Mouse (Mus musculus): ENCODE data around the gene Serpinb9.
A peak's percentile ranks its signal among the peaks of the same experiment; 100 is the strongest.
"Not testable (repeated sequence)": the region's sequence is repeated elsewhere in the genome, so short reads cannot be mapped to it uniquely, and the experiment has no call there.

Gene Serpinb9

DNA sequence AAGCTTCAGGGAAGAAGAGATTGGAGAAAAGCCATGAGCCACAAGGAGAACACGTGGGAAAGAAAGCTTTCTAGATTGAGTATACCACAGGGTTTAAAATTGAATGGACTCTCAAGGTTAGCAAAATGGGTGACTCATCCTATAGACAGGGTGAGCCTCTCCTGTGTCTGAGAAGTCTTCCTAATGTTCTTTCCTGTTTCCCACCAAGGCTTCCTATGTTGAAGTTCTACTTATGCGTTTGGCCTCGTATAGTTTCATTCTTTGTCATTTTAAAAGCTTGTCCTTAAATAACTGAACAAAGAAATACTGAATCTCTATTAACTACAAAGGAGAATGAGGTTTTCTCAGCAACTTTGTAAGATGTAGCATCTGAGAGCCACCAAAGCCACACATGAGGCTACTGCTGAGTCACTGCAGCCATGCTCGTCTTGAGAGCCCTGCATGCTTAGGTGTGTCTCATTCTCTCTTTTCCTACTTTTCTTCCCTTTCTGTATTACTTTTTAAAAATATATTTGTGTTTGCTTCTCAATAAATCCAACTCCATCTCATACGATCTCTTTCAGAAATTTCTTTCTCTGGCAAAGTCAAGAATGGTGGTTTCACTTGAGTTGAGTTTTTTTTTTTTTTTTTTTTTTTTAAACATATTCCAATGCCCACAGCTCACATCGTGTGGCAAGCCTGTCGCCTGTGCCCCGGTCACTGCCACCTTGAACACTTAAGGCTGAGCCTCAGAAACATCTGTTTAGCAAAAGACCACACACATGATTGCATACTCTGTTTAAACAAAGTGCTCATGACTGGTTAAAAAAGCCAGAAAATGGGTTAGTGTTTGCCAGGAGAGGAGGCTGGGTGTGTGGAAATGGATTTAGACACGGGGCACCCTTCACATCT, 718 bp downstream of the Serpinb9 start:
- DNase-seq (ENCODE audit: low spot score): no peak

DNA sequence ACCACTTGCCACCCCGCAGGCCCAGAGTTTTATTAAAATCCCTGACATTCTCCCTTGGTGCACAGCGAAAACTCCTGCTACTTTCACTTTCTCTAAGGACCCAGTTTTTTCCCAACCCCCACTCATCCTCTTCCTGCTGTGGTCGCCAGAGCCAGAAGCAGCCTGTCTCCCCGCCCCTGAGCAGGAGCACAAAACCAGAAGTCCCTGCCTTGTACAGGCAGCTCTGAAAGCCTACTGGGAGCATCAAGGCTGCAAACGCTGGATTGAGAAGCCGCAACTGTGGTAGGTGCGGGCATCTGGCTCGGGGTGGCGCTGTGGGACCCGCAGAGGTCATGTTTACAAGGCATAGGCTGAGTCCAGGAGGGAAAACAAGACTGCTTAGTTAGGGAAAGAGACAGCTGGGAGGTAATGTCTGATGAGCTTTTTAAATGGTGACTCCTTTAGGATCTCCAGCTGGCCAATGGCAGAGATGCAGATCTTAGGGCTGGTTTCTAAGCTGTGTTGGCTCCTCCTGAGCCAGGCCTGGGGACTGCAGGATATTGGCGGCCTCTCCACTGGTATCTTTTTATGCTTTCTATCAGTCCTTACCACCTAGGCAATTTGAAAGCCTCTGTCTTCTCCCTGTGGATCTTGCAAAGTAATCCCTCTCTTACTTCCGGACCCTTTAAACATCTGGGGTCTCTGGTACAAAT, 1.5 kb downstream of the Serpinb9 start:
- DNase-seq (ENCODE audit: low spot score): peak; percentile 81

DNA sequence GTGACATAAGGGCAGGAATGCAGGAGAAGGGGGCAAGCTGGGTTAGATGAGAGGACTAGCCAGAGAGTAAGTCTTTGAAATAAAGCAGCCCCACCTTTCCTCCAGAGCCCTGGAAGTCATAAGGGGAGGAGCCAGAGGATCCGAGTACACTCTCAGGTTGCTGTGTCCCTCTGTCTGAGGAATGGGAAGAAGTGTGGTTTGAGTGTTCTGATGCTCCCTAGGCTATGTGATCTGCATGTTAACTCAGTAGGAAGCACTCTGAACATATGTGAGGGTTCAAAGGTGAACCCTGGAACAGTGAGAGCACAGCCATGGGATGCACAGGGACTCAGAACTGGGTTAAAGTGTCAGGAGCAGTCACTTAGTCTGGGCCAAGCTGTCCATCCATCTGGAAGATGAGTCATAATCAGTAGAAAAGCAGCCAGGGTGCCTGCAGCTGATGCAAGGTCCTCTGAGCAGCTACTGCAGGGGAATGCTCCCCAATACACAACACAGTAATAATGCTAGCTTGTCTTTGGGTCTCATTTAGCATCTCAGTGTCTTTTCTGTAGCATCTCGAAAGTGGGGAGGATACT, 2.5 kb downstream of the Serpinb9 start:
- peak; percentile 65 for DNase-seq (ENCODE audit: low spot score)

DNA sequence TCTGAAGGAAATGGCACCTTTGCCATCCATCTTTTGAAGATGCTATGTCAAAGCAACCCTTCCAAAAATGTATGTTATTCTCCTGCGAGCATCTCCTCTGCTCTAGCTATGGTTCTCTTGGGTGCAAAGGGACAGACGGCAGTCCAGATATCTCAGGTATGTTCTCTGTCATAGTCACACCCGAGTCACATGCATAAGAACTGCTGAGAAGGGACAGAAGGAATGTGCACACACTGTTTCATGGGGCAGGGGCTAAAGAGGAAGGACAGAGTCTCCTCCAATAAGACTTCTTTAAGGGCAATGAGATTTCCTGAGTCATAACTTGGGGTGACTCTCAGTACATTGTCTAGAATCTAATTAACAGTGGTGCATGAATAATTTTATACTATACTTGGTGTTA, 3.5 kb downstream of the Serpinb9 start:
- DNase-seq (ENCODE audit: low spot score): no peak

DNA sequence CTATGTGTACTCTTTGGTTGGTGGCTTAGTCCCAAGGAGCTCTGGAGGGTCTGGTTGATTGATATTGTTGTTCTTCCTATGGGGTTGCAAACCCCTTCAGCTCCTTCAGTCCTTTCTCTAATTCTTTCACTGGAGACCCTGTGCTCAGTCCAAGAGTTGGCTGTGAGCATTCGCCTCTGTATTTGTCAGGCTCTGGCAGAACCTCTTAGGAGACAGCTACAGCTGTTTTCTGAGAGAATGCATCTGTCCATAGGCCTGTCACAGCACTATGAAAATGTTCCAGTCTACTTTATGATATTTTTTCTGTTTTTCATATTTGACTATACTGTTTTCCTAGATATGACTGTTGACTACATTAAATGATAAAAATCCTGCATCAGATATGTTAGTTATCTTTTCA, 9.3 kb downstream of the Serpinb9 start:
- DNase-seq (ENCODE audit: low spot score): no peak

DNA sequence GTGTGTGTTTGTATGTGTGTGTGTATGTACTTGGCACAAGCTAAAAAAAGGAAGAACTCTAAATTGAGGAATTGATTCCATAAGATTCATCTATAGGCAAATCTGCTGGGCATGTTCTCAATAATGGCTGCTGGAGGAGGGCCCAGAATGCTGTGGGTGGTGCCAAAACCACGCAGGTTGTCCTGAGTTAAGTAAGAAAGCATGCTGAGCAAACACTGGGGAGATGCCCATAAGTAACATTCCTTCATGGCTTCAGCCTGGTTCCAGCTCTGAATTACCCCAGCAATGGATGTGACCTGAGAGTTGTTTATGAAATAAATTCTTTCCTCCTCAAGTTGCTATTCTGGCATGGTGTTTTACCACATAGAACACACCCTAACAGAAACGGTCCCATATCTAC, 10.2 kb downstream of the Serpinb9 start:
- DNase-seq (ENCODE audit: low spot score): no peak

GRCm38 (mm10) chr13:33022371-33022770, 19.3 kb downstream of the Serpinb9 start:
- no peak for DNase-seq (ENCODE audit: low spot score)

DNA sequence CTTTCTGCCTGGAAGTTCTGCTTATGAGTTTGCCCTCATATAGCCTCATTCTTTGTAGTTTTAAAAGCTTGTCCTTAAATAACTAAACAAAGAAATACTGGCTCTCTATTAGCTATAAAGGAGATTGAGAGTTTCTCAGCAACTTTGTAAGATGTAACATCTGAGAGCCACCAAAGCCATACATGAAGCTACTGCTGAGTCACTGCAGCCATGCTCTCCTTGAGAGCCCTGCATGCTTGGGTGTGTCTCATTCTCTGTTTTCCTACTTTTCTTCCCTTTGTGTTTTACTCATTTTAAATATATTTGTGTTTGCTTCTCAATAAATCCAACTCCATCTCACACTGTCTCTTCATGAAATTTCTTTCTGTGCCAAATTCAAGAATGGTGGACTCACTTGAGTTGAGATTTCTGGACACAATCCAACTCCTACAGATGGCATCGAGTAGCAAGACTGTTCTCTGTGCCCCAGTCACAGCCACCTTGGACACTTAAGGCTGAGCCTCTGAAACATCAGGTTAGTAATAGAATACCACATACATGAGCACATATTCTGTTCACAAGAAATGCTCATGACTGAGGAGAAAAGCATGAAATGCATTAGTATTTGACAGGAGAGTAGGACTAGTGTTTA, 23.5 kb downstream of the Serpinb9 start:
- no peak for DNase-seq (ENCODE audit: low spot score)

DNA sequence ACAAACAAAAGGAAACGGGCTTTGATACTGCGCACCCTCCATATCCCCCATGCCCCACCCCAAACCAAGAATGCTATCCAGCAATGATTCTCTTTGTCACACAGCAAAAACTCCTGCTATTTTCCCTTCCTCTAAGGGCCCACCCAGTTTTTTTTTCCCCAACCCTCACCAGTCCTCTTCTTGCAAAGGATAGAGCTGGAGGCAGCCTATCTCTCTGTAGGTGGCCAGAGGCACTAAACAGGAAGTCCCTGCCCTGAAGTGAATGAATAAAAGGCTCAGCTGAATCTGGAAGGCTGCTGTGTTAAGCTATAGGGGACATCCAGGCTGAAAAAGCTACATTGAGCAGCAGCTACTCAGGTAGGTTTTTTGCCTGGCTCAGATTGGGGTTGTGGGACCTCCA, 24.2 kb downstream of the Serpinb9 start, which contains the start of gene Serpinb9b:
Gene Serpinb9b (plus strand): TSS at position 173 of the 400 bp plus-strand sequence.
- no peak for DNase-seq (ENCODE audit: low spot score)

DNA sequence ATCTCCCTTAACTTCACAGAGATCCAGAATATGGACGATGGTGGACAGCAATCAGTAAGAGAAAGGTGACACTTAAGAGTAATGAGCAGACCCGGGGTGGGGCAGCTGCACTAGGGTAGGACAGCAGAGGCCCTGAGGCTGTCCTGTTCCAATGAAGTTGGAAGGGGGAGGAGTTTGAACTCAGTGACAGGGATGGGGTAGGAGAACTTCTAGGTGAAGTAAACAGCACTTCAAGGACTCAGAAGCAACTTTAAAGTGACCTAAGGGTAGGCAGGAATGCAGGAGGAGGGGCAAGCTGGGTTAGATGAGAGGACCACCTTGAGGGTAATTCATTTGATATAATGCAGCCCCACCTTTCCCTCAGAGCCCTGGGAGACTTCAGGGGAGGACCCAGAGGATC, 25.1 kb downstream of the Serpinb9 start:
- no peak for DNase-seq (ENCODE audit: low spot score)

DNA sequence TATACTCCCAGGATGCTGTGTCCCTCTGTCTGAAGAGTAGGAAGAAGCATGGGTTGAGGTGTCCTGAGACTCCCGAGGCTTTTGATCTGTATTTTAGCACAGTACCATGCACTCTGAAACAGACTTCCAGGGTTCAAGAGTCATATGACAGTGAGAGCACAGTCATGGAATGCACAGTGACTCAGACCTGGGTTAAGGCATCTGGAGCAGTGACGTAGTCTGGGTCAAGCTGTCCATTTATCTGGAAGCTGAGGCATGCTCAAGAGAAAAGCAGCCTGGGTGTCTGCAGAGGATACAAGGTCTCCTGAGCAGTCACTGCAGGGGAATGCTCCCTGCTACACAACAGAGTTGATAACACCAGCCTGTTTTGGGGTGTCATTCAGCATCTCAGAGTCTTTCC, 25.5 kb downstream of the Serpinb9 start:
- no peak for DNase-seq (ENCODE audit: low spot score)

DNA sequence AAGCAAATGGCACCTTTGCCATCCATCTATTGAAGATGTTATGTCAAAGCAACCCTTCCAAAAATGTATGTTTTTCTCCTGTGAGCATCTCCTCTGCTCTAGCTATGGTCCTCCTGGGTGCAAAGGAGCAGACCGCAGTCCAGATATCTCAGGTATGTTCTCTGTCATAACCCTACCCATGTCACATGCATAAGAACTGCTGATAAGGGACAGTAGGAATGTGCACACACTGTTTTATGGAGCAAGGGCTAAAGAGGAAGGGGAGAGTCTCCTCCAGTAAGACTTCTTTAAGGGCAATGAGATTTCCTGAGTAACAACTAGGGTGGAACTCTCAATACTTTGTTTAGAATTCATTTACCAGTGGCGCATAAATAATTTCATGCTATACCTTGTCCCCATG, 26.4 kb downstream of the Serpinb9 start:
- DNase-seq (ENCODE audit: low spot score): not testable (repeated sequence)

- no peak for DNase-seq (ENCODE audit: low spot score)
These were observed 27.2 kb downstream of the Serpinb9 start for GRCm38 (mm10) chr13:33030281-33030680.

DNA sequence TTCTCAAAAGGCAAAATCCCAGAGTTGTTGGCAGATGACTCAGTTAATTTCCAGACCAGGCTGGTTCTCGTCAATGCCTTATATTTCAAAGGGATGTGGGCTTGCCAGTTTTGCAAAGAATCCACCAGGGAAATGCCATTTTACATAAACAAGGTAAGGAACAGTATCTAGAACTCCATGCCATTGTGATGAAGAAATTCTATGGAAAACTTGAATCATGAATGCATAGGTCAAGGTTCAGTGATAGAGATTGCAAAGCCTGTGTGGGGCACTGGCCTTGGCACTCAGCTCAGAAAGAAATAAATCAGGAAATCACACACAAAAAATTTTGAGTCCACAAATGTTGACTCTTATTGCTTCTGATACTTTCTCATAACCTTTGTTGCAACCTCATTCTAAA, 32.5 kb downstream of the Serpinb9 start:
- DNase-seq (ENCODE audit: low spot score): no peak

DNA sequence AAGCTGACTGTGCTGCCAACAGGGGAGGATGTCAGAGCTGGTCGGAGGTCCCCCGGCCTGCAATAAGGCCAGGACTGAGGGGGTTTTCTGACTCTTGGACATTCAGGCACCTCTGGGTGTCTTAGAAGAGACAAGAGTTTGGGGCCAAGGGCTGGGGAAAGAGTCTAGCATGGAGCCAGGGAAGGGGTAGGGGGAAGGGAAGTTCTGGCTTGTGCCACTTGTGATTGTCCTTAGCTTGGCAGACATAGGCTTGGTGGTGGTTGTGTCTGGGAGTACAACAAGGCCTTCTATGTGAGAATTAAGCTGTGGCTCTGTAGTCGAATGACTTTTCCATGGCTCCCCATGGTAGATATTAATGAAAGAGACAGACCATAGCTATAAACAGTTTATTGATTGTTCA, 40.5 kb downstream of the Serpinb9 start:
- DNase-seq (ENCODE audit: low spot score): no peak

DNA sequence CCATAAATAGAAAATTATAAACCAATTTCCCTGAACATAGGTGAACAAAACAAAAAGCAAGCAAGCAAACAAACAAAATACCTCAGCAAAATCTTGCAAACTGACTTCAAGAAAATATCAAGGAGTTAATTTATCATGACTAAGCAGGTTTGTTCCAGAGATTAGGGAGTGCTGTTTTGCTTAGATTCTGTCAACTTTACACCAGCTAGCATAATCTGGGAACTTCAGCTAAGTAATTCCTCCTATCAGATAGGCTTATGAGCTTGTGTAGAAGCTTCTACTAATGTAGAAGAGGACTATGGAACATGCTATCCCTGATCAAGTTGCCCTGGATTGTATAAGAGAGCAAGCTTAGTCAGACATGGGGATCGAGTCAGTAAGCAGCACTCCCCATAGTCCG, 44.2 kb downstream of the Serpinb9 start:
- DNase-seq (ENCODE audit: low spot score): no peak

DNA sequence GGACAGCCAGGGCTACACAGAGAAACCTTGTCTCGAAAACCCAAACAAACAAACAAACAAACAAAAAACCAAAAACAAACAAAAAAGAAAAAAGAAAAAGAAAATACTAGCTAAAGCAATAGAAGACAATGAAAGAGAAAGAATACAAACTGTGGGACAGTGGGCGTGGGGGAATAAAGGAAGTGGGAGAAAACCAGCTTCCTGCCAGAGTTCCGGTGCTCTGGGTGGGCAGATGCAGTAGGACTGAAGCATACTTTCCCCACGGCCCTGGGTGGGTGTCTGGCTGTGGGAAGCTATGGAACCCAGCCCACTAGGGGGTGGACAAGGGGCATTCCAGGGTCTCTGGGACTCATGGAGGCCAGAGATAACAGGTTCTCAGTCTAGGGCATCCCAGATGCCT, 45.1 kb downstream of the Serpinb9 start:
- DNase-seq (ENCODE audit: low spot score): no peak

DNA sequence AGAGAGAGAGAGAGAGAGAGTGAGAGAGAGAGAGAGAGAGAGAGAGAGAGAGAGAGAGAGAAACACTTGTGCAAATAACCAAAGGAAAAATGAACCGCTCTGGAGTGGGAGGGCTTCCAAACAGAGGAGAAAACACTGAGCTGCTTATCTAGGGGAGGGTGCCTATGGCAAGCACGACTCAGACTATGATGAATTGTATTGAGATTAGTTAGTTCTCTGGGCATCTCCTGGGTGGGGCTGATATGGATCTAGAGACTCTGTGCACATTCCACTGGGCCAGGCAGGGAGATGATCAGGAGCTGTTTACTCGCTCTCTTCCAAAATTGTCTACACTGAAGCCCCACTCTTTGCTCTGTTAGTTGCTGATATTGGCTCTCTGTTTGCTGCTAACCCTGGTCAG, 48.6 kb downstream of the Serpinb9 start:
- no peak for DNase-seq (ENCODE audit: low spot score)

DNA sequence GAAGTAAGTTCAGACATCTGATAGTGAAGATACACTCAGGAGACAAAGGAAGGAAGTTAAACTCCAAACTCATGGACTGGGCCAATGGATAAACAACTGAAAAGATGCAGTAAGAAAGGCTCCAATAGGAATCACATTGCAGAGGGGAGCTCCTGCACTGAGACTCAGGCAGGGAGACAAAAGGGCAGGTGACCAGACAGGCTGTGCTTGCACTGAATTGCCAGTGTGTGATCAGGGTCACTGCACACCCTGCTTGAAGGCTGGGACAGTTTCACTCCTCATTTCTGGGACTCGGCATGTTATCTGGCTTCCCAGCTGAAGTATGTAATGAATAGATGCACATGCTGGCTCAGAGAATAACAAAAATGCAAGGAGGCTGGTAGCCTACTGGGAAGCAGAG, 60.0 kb downstream of the Serpinb9 start:
- DNase-seq (ENCODE audit: low spot score): no peak
